Mouse (Mus musculus) hindbrain, embryonic 16.5 days (tissue): Measurements from ENCODE around the gene Nelfe. TPM values are rescaled to one million over a fixed set of nuclear protein-coding genes. Genes with fewer than 3 reads are reported as not detected.

Experiments
- microRNA-seq: library from miRNA; unstranded; fragments of <30 nt; microRNA quantifications from one replicate; pipeline ENCODE4, GENCODE M21; 2017
- polyA plus RNA-seq: library from polyadenylated mRNA; unstranded; fragments of >200 nt; fragmentation: Nextera tagmentation; extraction: Ambion mirVana; gene quantifications from 2 replicates; pipeline ENCODE4 v1.2.1, GENCODE M21; 2015

The Nelfe gene
- polyA plus RNA-seq, 1 experiment from 2014 or later, result 78.9 TPM

Small RNA genes within 50 kb of the gene (microRNA-seq; reads per million reads assigned to microRNA genes)
- not detected for gene Mir6970
- 4.0 reads per million, percentile 13 among the genes with 10 or more reads in this experiment for gene Mir6971
- gene Mir6972, result not detected

Other genes with a start within 250 kb of the Nelfe start
- 281 and 296 TPM in 2 replicates for gene Rnf5, start 246.7 kb upstream of the Nelfe start, polyA plus RNA-seq
- 122 and 128 TPM in 2 replicates for gene Agpat1, start 246.1 kb upstream of the Nelfe start, polyA plus RNA-seq
- 8.3 and 9.5 TPM in 2 replicates for gene Egfl8, start 234.4 kb upstream of the Nelfe start, polyA plus RNA-seq
- gene Ppt2, start 221.9 kb upstream of the Nelfe start, polyA plus RNA-seq, result 19.9 and 23.5 TPM in 2 replicates
- 6.8 and 8.1 TPM in 2 replicates for gene Prrt1, start 220.9 kb upstream of the Nelfe start, polyA plus RNA-seq
- 13.5 and 17.0 TPM in 2 replicates for gene Fkbpl, start 205.6 kb upstream of the Nelfe start, polyA plus RNA-seq
- 110 and 121 TPM in 2 replicates for gene Atf6b, start 203.2 kb upstream of the Nelfe start, polyA plus RNA-seq
- 0.30 and 0.34 TPM in 2 replicates for gene Tnxb, start 179.9 kb upstream of the Nelfe start, polyA plus RNA-seq
- gene C4b, start 106.5 kb upstream of the Nelfe start, polyA plus RNA-seq, result 0.19 and 0.25 TPM in 2 replicates
- not detected in 2 replicates for gene Cyp21a1, start 45.8 kb upstream of the Nelfe start, polyA plus RNA-seq
- gene Stk19, start 13.4 kb upstream of the Nelfe start, polyA plus RNA-seq, result 41.2 and 43.1 TPM in 2 replicates
- 68.4 and 68.9 TPM in 2 replicates for gene Dxo, start 13.4 kb upstream of the Nelfe start, polyA plus RNA-seq
- gene Skiv2l, start 181 bp upstream of the Nelfe start, polyA plus RNA-seq, result 57.1 and 62.6 TPM in 2 replicates
- gene Cfb, start 12.1 kb downstream of the Nelfe start, polyA plus RNA-seq, result 1.6 and 2.1 TPM in 2 replicates
- 9.2 and 9.6 TPM in 2 replicates for gene Zbtb12, start 29.1 kb downstream of the Nelfe start, polyA plus RNA-seq
- gene Gm20547, start 31.7 kb downstream of the Nelfe start, polyA plus RNA-seq, result not detected in 2 replicates
- gene C2, start 47.9 kb downstream of the Nelfe start, polyA plus RNA-seq, result 1.8 and 2.8 TPM in 2 replicates
- 81.9 and 95.3 TPM in 2 replicates for gene Ehmt2, start 48.1 kb downstream of the Nelfe start, polyA plus RNA-seq
- 0.21 TPM in 1 of 2 replicates, not detected in the other for gene Slc44a4, start 64.1 kb downstream of the Nelfe start, polyA plus RNA-seq
- 41.7 and 42.1 TPM in 2 replicates for gene Neu1, start 80.9 kb downstream of the Nelfe start, polyA plus RNA-seq
- gene Hspa1b, start 108.8 kb downstream of the Nelfe start, polyA plus RNA-seq, result 0.45 and 0.74 TPM in 2 replicates
- not detected in 2 replicates for gene Gm20481, start 119.5 kb downstream of the Nelfe start, polyA plus RNA-seq
- gene Hspa1a, start 121.8 kb downstream of the Nelfe start, polyA plus RNA-seq, result 15.3 and 18.1 TPM in 2 replicates
- 1.4 and 1.6 TPM in 2 replicates for gene Hspa1l, start 122.3 kb downstream of the Nelfe start, polyA plus RNA-seq
- 106 and 113 TPM in 2 replicates for gene Lsm2, start 131.5 kb downstream of the Nelfe start, polyA plus RNA-seq
- 50.7 and 61.7 TPM in 2 replicates for gene Vars, start 150.6 kb downstream of the Nelfe start, polyA plus RNA-seq
- gene Vwa7, start 166.2 kb downstream of the Nelfe start, polyA plus RNA-seq, result 0.08 and 0.19 TPM in 2 replicates
- 1.7 TPM in 2 replicates for gene Sapcd1, start 177.6 kb downstream of the Nelfe start, polyA plus RNA-seq
- 1.8 and 2.5 TPM in 2 replicates for gene Msh5, start 196.4 kb downstream of the Nelfe start, polyA plus RNA-seq
- 85.2 and 88.5 TPM in 2 replicates for gene Clic1, start 199.6 kb downstream of the Nelfe start, polyA plus RNA-seq
- gene Ddah2, start 208.6 kb downstream of the Nelfe start, polyA plus RNA-seq, result 338 and 363 TPM in 2 replicates
- gene Ly6g6c, start 215.0 kb downstream of the Nelfe start, polyA plus RNA-seq, result not detected in 2 replicates
- 0.13 and 0.21 TPM in 2 replicates for gene Mpig6b, start 215.8 kb downstream of the Nelfe start, polyA plus RNA-seq
- 0.16 and 0.34 TPM in 2 replicates for gene Ly6g6e, start 226.5 kb downstream of the Nelfe start, polyA plus RNA-seq
- gene Ly6g6d, start 227.7 kb downstream of the Nelfe start, polyA plus RNA-seq, result 0.68 and 1.0 TPM in 2 replicates
- gene Ly6g6f, start 235.2 kb downstream of the Nelfe start, polyA plus RNA-seq, result 0.22 TPM in 1 of 2 replicates, not detected in the other
- gene Abhd16a, start 238.9 kb downstream of the Nelfe start, polyA plus RNA-seq, result 113 and 115 TPM in 2 replicates